Mouse (Mus musculus) urinary bladder, postnatal 4 days (tissue): ENCODE measurements at regions not wholly inside any gene's neighbourhood (a gene's known extent, or its start where the extent isn't known, plus 50 kb on each side); places are given as distances from the start of the nearest gene placed in this dataset.

Source experiments
- DNase-seq, 2 experiments: peaks; one replicate each; pipeline ENCODE4 v3.0.0; 2021 to 2022; ENCODE audit warnings: low spot score in 2 of 2

DNA sequence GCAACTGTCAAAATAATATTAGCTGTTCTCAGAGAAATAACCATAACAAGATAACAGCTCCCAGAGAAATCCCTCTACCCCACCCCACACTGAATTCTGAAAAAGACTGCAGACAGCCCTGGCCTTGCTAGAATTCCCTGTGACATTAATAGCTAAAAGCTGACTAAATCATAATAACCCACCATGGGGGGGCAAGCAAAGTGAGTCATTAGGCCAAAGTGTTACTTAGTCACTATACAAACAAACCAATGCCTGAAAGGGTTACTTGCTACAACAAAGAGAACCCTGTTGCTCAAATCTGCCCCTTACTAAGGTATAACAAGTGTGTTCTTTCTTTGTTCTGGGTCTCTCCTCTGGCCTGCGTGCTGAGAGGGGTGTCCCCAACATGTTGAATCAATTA, 609.1 kb upstream of the Ppp6c start:
- no peak for DNase-seq

DNA sequence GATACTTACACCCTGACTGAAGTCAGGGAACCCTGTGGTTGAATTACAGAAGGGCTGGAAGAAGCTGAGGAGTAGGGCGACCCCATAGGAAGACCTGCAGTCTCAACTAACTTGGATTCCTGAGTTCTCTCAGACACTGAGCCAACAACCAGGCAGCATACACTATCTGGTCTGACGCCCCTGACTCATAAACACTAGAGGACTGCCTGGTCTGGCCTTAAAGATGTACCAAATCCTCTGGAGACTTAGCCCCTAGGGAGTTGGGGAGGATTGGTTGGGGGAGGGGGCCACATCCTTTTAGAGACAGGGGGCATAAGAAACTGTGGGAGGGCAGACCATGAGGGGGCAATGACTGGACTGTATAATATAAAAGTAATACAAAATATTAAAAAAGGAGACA, 597.6 kb upstream of the Ppp6c start:
- DNase-seq = no peak

DNA sequence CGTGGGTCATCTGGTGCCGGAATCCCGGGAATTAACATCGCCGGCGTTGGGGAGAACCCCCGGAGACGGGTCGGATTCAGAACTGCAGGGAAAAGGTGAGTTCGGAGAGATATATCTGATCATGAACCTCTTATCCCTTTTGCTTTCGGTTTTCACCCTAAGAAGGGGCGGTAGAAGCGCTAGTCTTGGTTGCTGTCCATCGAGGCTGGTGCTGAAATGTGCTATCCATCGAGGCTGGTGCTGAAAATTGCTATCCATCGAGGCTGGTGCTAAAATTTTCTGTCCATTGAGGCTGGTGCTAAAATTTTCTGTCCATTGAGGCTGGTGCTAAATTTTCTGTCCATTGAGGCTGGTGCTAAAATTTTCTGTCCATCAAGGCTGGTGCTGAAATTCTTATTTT, 580.4 kb upstream of the Ppp6c start:
- peak; percentile 21 to 63 for DNase-seq
